Mouse (Mus musculus): Measurements from ENCODE around the gene Ppm1h. TPM values are rescaled to one million over a fixed set of nuclear protein-coding genes. Genes with fewer than 3 reads are reported as not detected.

The Ppm1h gene
- polyA plus RNA-seq, 1 experiment from 2014 or later = 8.8 TPM

GRCm38 (mm10) chr10:122693158-122693777 is 14.7 kb downstream of the Ppm1h start:
- H3K4me2 ChIP-seq (ENCODE audit: low read length) = no peak overlapping the region
- no peak overlapping the region for H3K4me3 ChIP-seq (ENCODE audit: low read depth, low read length)
- H3K27me3 ChIP-seq (replicated peaks; ENCODE audit: control insufficient read depth, insufficient read depth, low read length) = no peaks in the 10 kb centered on the region
- H3K9me3 ChIP-seq (replicated peaks; ENCODE audit: control insufficient read depth, low read length) = no peaks in the 10 kb centered on the region
- DNase-seq (ENCODE audit: low spot score) (peak; percentile 60), ATAC-seq (peak; percentile 72)
- WGBS = 48% methylated on average over 12 of the region's 12 CpGs
- no peaks in the 10 kb centered on the region for H3K36me3 ChIP-seq (ENCODE audit: control insufficient read depth, insufficient read depth, low read length)
- H3K9ac ChIP-seq (ENCODE audit: low read length) = no peak overlapping the region
- H3K27ac ChIP-seq (ENCODE audit: low read depth, low read length) = 0 out of 2 replicates have a peak overlapping the region, but pooled peaks have one; percentile 11
- no peaks in the 10 kb centered on the region; the same call in 1 of the 2 replicates for H3K4me1 ChIP-seq (ENCODE audit: control insufficient read depth, insufficient read depth, low read length)

GRCm38 (mm10) chr10:122693911-122694618 is 15.5 kb downstream of the Ppm1h start:
- no peak for ATAC-seq
- Histone ChIP-seq H3K27me3 (replicated peaks; ENCODE audit: control insufficient read depth, insufficient read depth, low read length) (no peaks in the 10 kb centered on the region), H3K4me3 (ENCODE audit: low read depth, low read length) (no peak overlapping the region), H3K36me3 (ENCODE audit: control insufficient read depth, insufficient read depth, low read length) (no peaks in the 10 kb centered on the region), H3K9ac (ENCODE audit: low read length) (no peak overlapping the region), H3K4me1 (ENCODE audit: control insufficient read depth, insufficient read depth, low read length) (no peaks in the 10 kb centered on the region; the same call in 1 of the 2 replicates), H3K9me3 (replicated peaks; ENCODE audit: control insufficient read depth, low read length) (no peaks in the 10 kb centered on the region), H3K27ac (ENCODE audit: low read depth, low read length) (no peak overlapping the region), H3K4me2 (ENCODE audit: low read length) (no peak overlapping the region)
- 77% methylated on average over 17 of the region's 17 CpGs for WGBS
- no peak for DNase-seq (ENCODE audit: low spot score)

GRCm38 (mm10) chr10:122696335-122696734 is 17.8 kb downstream of the Ppm1h start:
- no peaks in the 10 kb centered on the region for H3K27me3 ChIP-seq (replicated peaks; ENCODE audit: control insufficient read depth, insufficient read depth, low read length)
- no peak for DNase-seq (ENCODE audit: low spot score)
- no peak for ATAC-seq
- no peaks in the 10 kb centered on the region; the same call in 1 of the 2 replicates for H3K4me1 ChIP-seq (ENCODE audit: control insufficient read depth, insufficient read depth, low read length)
- no peak overlapping the region for H3K27ac ChIP-seq (ENCODE audit: low read depth, low read length)
- WGBS = 95% methylated on average over 1 of the region's 1 CpGs
- no peak overlapping the region for H3K9ac ChIP-seq (ENCODE audit: low read length)
- no peaks in the 10 kb centered on the region for H3K36me3 ChIP-seq (ENCODE audit: control insufficient read depth, insufficient read depth, low read length)
- H3K4me2 ChIP-seq (ENCODE audit: low read length) = no peak overlapping the region
- no peaks in the 10 kb centered on the region for H3K9me3 ChIP-seq (replicated peaks; ENCODE audit: control insufficient read depth, low read length)
- no peak overlapping the region for H3K4me3 ChIP-seq (ENCODE audit: low read depth, low read length)

- H3K4me2 ChIP-seq (ENCODE audit: low read length) = no peak overlapping the region
- no peaks in the 10 kb centered on the region for H3K4me1 ChIP-seq (ENCODE audit: control insufficient read depth, insufficient read depth, low read length)
- no peak overlapping the region for H3K27ac ChIP-seq (ENCODE audit: low read depth, low read length)
- no peak overlapping the region for H3K4me3 ChIP-seq (ENCODE audit: low read depth, low read length)
- no peaks in the 10 kb centered on the region for H3K27me3 ChIP-seq (replicated peaks; ENCODE audit: control insufficient read depth, insufficient read depth, low read length)
- H3K9me3 ChIP-seq (replicated peaks; ENCODE audit: control insufficient read depth, low read length) = no peaks in the 10 kb centered on the region
- DNase-seq (ENCODE audit: low spot score) = no peak
- H3K36me3 ChIP-seq (ENCODE audit: control insufficient read depth, insufficient read depth, low read length) = no peaks in the 10 kb centered on the region
- no peak overlapping the region for H3K9ac ChIP-seq (ENCODE audit: low read length)
- ATAC-seq = no peak
- WGBS = 89% methylated on average over 5 of the region's 5 CpGs
These were observed 19.8 kb downstream of the Ppm1h start for GRCm38 (mm10) chr10:122698347-122698746.

GRCm38 (mm10) chr10:122704901-122705300 is 26.3 kb downstream of the Ppm1h start:
- H3K4me2 ChIP-seq (ENCODE audit: low read length) = no peak overlapping the region
- no peaks in the 10 kb centered on the region for H3K36me3 ChIP-seq (ENCODE audit: control insufficient read depth, insufficient read depth, low read length)
- no peaks in the 10 kb centered on the region for H3K27me3 ChIP-seq (replicated peaks; ENCODE audit: control insufficient read depth, insufficient read depth, low read length)
- H3K9me3 ChIP-seq (replicated peaks; ENCODE audit: control insufficient read depth, low read length) = no peaks in the 10 kb centered on the region
- H3K4me3 ChIP-seq (ENCODE audit: low read depth, low read length) = no peak overlapping the region
- no peak for ATAC-seq
- no peak overlapping the region for H3K9ac ChIP-seq (ENCODE audit: low read length)
- H3K27ac ChIP-seq (ENCODE audit: low read depth, low read length) = no peak overlapping the region
- DNase-seq (ENCODE audit: low spot score) = no peak
- no peaks in the 10 kb centered on the region for H3K4me1 ChIP-seq (ENCODE audit: control insufficient read depth, insufficient read depth, low read length)
- WGBS = 80% methylated on average over 5 of the region's 5 CpGs

- no peaks in the 10 kb centered on the region for H3K36me3 ChIP-seq (ENCODE audit: control insufficient read depth, insufficient read depth, low read length)
- no peaks in the 10 kb centered on the region for H3K9me3 ChIP-seq (replicated peaks; ENCODE audit: control insufficient read depth, low read length)
- DNase-seq (ENCODE audit: low spot score) (no peak), ATAC-seq (no peak)
- 89% methylated on average over 6 of the region's 6 CpGs for WGBS
- H3K4me3 ChIP-seq (ENCODE audit: low read depth, low read length) = no peak overlapping the region
- no peaks in the 10 kb centered on the region for H3K4me1 ChIP-seq (ENCODE audit: control insufficient read depth, insufficient read depth, low read length)
- no peak overlapping the region for H3K27ac ChIP-seq (ENCODE audit: low read depth, low read length)
- no peak overlapping the region for H3K4me2 ChIP-seq (ENCODE audit: low read length)
- no peaks in the 10 kb centered on the region for H3K27me3 ChIP-seq (replicated peaks; ENCODE audit: control insufficient read depth, insufficient read depth, low read length)
- H3K9ac ChIP-seq (ENCODE audit: low read length) = no peak overlapping the region
These were observed 26.9 kb downstream of the Ppm1h start for GRCm38 (mm10) chr10:122705457-122705856.

GRCm38 (mm10) chr10:122711381-122711811 is 32.8 kb downstream of the Ppm1h start:
- no peaks in the 10 kb centered on the region for H3K9me3 ChIP-seq (replicated peaks; ENCODE audit: control insufficient read depth, low read length)
- no peak overlapping the region for H3K9ac ChIP-seq (ENCODE audit: low read length)
- H3K4me2 ChIP-seq (ENCODE audit: low read length) = no peak overlapping the region
- DNase-seq (ENCODE audit: low spot score) (peak; percentile 65), ATAC-seq (peak; percentile 65)
- H3K27ac ChIP-seq (ENCODE audit: low read depth, low read length) = peak overlapping the region; percentile 48; the same call in 1 of the 2 replicates
- H3K27me3 ChIP-seq (replicated peaks; ENCODE audit: control insufficient read depth, insufficient read depth, low read length) = no peaks in the 10 kb centered on the region
- H3K36me3 ChIP-seq (ENCODE audit: control insufficient read depth, insufficient read depth, low read length) = no peaks in the 10 kb centered on the region
- no peak overlapping the region for H3K4me3 ChIP-seq (ENCODE audit: low read depth, low read length)
- H3K4me1 ChIP-seq (ENCODE audit: control insufficient read depth, insufficient read depth, low read length) = peaks cover 19% of the 10 kb centered on the region
- 22% methylated on average over 6 of the region's 6 CpGs for WGBS

- Histone ChIP-seq H3K4me3 (ENCODE audit: low read depth, low read length) (no peak overlapping the region), H3K4me1 (ENCODE audit: control insufficient read depth, insufficient read depth, low read length) (peaks cover 27% of the 10 kb centered on the region), H3K9ac (ENCODE audit: low read length) (no peak overlapping the region), H3K27ac (ENCODE audit: low read depth, low read length) (no peak overlapping the region), H3K4me2 (ENCODE audit: low read length) (no peak overlapping the region), H3K36me3 (ENCODE audit: control insufficient read depth, insufficient read depth, low read length) (no peaks in the 10 kb centered on the region), H3K9me3 (replicated peaks; ENCODE audit: control insufficient read depth, low read length) (no peaks in the 10 kb centered on the region), H3K27me3 (replicated peaks; ENCODE audit: control insufficient read depth, insufficient read depth, low read length) (no peaks in the 10 kb centered on the region)
- WGBS = 85% methylated on average over 5 of the region's 5 CpGs
- ATAC-seq = no peak
- DNase-seq (ENCODE audit: low spot score) = no peak
These were observed 33.7 kb downstream of the Ppm1h start for GRCm38 (mm10) chr10:122712307-122712706.

- H3K4me2 ChIP-seq (ENCODE audit: low read length) = peak overlapping the region; percentile 26
- no peak overlapping the region for H3K9ac ChIP-seq (ENCODE audit: low read length)
- H3K36me3 ChIP-seq (ENCODE audit: control insufficient read depth, insufficient read depth, low read length) = no peaks in the 10 kb centered on the region
- DNase-seq (ENCODE audit: low spot score) (peak; percentile 68), ATAC-seq (peak; percentile 65; the same call in 1 of the 2 replicates)
- WGBS = 39% methylated on average over 12 of the region's 12 CpGs
- H3K9me3 ChIP-seq (replicated peaks; ENCODE audit: control insufficient read depth, low read length) = no peaks in the 10 kb centered on the region
- H3K4me3 ChIP-seq (ENCODE audit: low read depth, low read length) = no peak overlapping the region
- H3K27ac ChIP-seq (ENCODE audit: low read depth, low read length) = peak overlapping the region; percentile 15; the same call in 1 of the 2 replicates
- H3K27me3 ChIP-seq (replicated peaks; ENCODE audit: control insufficient read depth, insufficient read depth, low read length) = no peaks in the 10 kb centered on the region
- peaks cover 35% of the 10 kb centered on the region for H3K4me1 ChIP-seq (ENCODE audit: control insufficient read depth, insufficient read depth, low read length)
These were observed 37.3 kb downstream of the Ppm1h start for GRCm38 (mm10) chr10:122715856-122716255.
